Mouse (Mus musculus) hindbrain, embryonic 13.5 days (tissue): ENCODE measurements around the gene Ube2b. TPM values are rescaled to one million over a fixed set of nuclear protein-coding genes. Genes with fewer than 3 reads are reported as not detected.

ENCODE experiments used
- ATAC-seq: fragments of 200-750 bp; cut with Nextera tagmentation; 2 replicates; pipeline ENCODE4 v1.8.0; 2017; ENCODE audit warnings: moderate TSS enrichment; ENCODE audit not compliant: low FRiP score
- H3K27ac ChIP-seq: fragments of 300-500 bp; sonication (generic); 2 replicates; pipeline ENCODE4 v1.5.1; 2015; ENCODE audit warnings: inconsistent platforms, mild to moderate bottlenecking, moderate library complexity
- H3K27me3 ChIP-seq: fragments of 300-500 bp; sonication (generic); 2 replicates; pipeline ENCODE4 v1.6.1; 2015; ENCODE audit warnings: mild to moderate bottlenecking, inconsistent platforms
- H3K36me3 ChIP-seq: fragments of 300-500 bp; sonication (generic); 2 replicates; pipeline ENCODE4 v1.6.1; 2015; ENCODE audit warnings: mild to moderate bottlenecking, inconsistent platforms
- H3K4me1 ChIP-seq: fragments of 300-500 bp; sonication (generic); replicated peaks from 2 replicates; pipeline ENCODE4 v1.6.1; 2015; ENCODE audit warnings: inconsistent platforms
- H3K4me2 ChIP-seq: fragments of 300-500 bp; sonication (generic); 2 replicates; pipeline ENCODE4 v1.6.1; 2015; ENCODE audit warnings: inconsistent platforms, mild to moderate bottlenecking, moderate library complexity
- H3K4me3 ChIP-seq: fragments of 300-500 bp; sonication (generic); 2 replicates; pipeline ENCODE4 v1.5.1; 2015; ENCODE audit warnings: mild to moderate bottlenecking, inconsistent platforms
- H3K9ac ChIP-seq: fragments of 300-500 bp; sonication (generic); 2 replicates; pipeline ENCODE4 v1.6.1; 2015; ENCODE audit warnings: mild to moderate bottlenecking, inconsistent platforms
- H3K9me3 ChIP-seq: fragments of 300-500 bp; sonication (generic); 2 replicates; pipeline ENCODE4 v1.6.1; 2016; ENCODE audit warnings: inconsistent platforms
- WGBS: fragments of 180-500 bp; shearing (Covaris S2); methylation state at CpG from one replicate; pipeline ENCODE4 v1.1.7; 2015; 5-methylcytosine and 5-hydroxymethylcytosine counted together
- polyA plus RNA-seq: library from polyadenylated mRNA; unstranded; fragments of >200 nt; fragmentation: Nextera tagmentation; extraction: Ambion mirVana; gene quantifications from 2 replicates; pipeline ENCODE4 v1.2.1, GENCODE M21; 2015

The Ube2b gene
- polyA plus RNA-seq, 1 experiment from 2014 or later = 270 TPM

DNA sequence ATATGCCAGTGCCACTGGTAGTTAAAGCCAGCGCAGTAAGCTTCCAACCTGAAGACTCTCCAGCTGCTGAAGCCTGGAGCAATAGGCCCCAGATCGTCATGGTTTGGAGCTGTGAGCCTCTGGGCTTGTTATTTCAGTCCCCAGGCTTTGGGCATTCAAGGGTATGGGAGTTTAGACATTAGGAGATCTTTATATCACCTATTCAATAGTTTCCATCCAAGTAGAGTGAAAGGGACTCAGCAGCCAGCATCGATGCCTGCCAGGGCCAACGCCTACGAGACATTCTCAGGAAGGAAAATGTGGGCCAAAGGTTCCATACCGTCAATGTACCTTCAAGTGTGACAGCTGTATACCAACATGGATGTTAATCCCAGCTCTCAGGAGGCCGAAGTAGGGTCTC lies 38.3 kb downstream of the Ube2b start:
- no peak overlapping the region for H3K27ac ChIP-seq
- no peak overlapping the region for H3K9ac ChIP-seq
- H3K4me1 ChIP-seq = no peaks in the 10 kb centered on the region
- no peak overlapping the region for H3K4me3 ChIP-seq
- no peaks in the 10 kb centered on the region for H3K27me3 ChIP-seq
- H3K4me2 ChIP-seq = no peak overlapping the region
- no peaks in the 10 kb centered on the region for H3K36me3 ChIP-seq
- 89% methylated on average over 7 of the region's 7 CpGs for WGBS
- H3K9me3 ChIP-seq = no peaks in the 10 kb centered on the region
- ATAC-seq = no peak

DNA sequence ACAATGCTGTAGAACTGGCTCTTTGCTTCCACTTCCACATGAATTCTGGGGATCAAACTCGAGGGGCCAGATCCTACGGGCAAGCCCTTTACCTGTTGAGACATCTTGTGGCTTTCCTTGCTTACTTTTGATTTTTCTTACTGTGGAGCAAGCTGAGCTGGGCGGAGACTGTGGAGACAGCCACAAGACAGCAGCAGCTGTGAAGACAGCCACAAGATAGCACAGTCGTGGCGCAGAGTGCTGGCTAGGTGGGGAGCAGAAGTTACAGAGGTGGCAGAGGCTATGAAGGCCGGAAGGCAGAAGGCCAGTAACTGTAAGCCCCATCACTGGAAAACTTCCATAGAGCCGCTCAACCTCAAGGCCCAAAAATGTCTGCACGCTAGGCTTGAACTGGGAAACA lies 38.8 kb downstream of the Ube2b start:
- WGBS = 91% methylated on average over 8 of the region's 8 CpGs

DNA sequence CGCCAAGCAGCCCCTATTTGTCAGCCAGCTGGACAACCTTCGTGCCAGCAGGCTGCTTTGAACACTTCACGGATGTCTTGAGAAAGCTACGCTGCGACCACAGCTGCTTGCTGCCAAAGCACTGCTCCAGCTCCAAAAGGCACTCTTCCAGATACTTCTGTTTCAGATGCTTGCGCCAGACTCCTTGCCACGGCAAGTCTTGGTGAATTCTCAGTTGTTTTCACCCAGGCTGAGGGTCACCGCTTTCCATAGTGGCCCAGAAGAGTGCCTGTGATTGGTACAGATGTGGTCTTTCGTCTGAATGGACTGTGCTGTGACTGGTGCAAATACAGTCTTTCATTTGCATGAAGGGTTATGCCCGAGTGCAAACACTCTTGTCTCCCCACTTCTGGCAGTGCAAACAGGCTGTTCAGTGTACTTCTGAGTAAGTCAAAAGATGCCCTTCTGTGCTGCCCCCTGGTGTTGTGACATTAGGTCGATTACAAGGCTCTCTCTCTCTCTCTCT lies 39.5 kb downstream of the Ube2b start:
- 74% methylated on average over 11 of the region's 11 CpGs for WGBS
- Histone ChIP-seq H3K4me2 (no peak overlapping the region), H3K9me3 (no peaks in the 10 kb centered on the region), H3K4me3 (no peak overlapping the region), H3K9ac (no peak overlapping the region), H3K27ac (no peak overlapping the region), H3K27me3 (no peaks in the 10 kb centered on the region), H3K4me1 (no peaks in the 10 kb centered on the region), H3K36me3 (no peaks in the 10 kb centered on the region)
- no peak for ATAC-seq

More for the DNA sequence above, 38.8 kb downstream of the Ube2b start:
- no peaks in the 10 kb centered on the region for H3K9me3 ChIP-seq
- no peak overlapping the region for H3K4me3 ChIP-seq
- H3K36me3 ChIP-seq = no peaks in the 10 kb centered on the region
- H3K27ac ChIP-seq = no peak overlapping the region
- H3K27me3 ChIP-seq = no peaks in the 10 kb centered on the region
- ATAC-seq = no peak
- H3K4me2 ChIP-seq = no peak overlapping the region
- no peaks in the 10 kb centered on the region for H3K4me1 ChIP-seq
- H3K9ac ChIP-seq = no peak overlapping the region

DNA sequence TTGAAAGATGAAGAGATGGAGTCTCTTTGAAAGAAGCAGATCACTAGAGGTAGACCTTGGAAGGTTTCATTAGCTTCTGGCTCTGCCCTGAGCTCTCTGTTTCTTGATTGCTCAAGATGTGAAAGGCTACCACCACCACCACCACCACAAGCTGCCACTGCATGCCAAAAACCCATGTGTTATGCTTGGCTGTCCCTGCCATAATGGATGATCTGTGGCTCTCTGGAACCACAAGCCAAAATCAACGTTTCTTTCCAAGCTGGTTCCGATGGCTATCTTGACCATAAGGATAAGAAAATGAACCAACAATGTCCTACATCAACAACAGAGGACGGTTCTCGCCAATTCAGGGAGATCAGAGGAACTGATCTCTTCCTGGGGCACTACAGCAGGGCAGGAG lies 40.5 kb downstream of the Ube2b start:
- WGBS = 92% methylated on average over 4 of the region's 4 CpGs
- no peak for ATAC-seq
- Histone ChIP-seq H3K36me3 (no peaks in the 10 kb centered on the region), H3K4me1 (no peaks in the 10 kb centered on the region), H3K27ac (no peak overlapping the region), H3K27me3 (no peaks in the 10 kb centered on the region), H3K9me3 (no peaks in the 10 kb centered on the region), H3K4me3 (no peak overlapping the region), H3K9ac (no peak overlapping the region), H3K4me2 (no peak overlapping the region)

DNA sequence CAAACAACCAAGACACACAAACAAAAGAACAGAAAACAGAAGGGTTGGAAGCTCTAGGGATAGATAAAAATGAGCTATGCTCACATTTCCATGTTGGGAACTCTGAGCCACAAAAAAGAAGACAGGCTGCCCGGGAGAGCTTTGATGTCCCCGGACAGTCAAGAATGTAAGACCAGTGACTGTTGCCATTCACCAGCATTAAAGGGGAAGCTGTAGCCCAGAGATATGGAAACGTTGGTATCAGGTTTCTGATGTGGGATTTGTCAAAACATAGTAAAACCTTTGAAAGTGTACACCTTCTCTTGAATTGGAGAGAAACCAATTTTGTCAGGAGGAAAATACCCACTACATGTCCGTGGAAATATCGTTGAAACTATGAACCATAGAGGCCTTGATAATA lies 41.1 kb downstream of the Ube2b start:
- Histone ChIP-seq H3K4me2 (no peak overlapping the region), H3K36me3 (no peaks in the 10 kb centered on the region), H3K9ac (no peak overlapping the region), H3K9me3 (no peaks in the 10 kb centered on the region), H3K27me3 (no peaks in the 10 kb centered on the region), H3K27ac (no peak overlapping the region), H3K4me1 (no peaks in the 10 kb centered on the region), H3K4me3 (no peak overlapping the region)
- no peak for ATAC-seq
- 91% methylated on average over 5 of the region's 5 CpGs for WGBS

DNA sequence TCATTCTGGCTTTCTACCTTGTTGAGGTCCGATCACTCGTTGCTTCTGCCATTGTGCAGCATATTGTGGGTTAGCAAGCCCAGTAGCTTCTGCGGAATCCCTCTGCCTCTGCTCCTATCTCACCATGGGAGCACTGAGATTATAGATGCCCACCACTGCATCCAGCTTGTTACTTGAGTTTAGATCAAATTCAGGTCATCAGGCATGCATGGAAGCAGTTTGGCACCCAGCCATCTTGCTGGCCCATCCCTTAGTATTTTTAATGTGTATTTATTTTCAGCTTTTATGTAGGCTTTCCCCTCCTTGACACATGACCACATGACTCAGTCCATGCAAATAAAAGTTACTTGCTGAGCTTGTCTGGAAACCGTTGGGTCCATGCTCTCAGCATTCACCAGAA lies 42.8 kb downstream of the Ube2b start:
- H3K4me3 ChIP-seq = no peak overlapping the region
- H3K36me3 ChIP-seq = no peaks in the 10 kb centered on the region
- WGBS = 91% methylated on average over 4 of the region's 4 CpGs
- no peaks in the 10 kb centered on the region for H3K27me3 ChIP-seq
- H3K4me2 ChIP-seq = no peak overlapping the region
- H3K9me3 ChIP-seq = no peaks in the 10 kb centered on the region
- H3K27ac ChIP-seq = no peak overlapping the region
- no peak for ATAC-seq
- H3K4me1 ChIP-seq = no peaks in the 10 kb centered on the region
- no peak overlapping the region for H3K9ac ChIP-seq

DNA sequence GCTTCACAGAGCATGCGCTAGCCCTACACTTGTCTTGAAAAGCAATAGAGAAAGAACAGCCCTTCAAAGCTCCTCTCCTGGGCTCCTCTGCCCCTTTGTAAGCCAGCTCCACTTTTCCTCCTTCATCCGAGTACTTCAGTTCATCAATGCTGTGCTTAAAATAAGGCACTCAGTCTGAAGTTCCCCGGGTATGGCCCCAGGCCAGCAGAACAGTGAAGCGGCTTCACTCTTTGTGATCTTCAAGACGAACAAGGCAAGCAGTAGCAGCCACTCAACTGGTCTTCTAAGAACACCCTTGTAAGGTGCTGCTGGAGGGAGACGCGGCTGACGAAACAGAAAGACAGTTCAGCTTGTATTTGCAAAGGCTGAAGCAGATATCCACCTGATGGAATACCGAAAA lies 44.5 kb downstream of the Ube2b start:
- Histone ChIP-seq H3K27ac (no peak overlapping the region), H3K27me3 (no peaks in the 10 kb centered on the region), H3K4me3 (no peak overlapping the region), H3K4me2 (no peak overlapping the region), H3K4me1 (no peaks in the 10 kb centered on the region), H3K9me3 (no peaks in the 10 kb centered on the region), H3K36me3 (no peaks in the 10 kb centered on the region), H3K9ac (no peak overlapping the region)
- ATAC-seq = no peak
- whole genome bisulfite sequencing = 86% methylated on average over 9 of the region's 9 CpGs

DNA sequence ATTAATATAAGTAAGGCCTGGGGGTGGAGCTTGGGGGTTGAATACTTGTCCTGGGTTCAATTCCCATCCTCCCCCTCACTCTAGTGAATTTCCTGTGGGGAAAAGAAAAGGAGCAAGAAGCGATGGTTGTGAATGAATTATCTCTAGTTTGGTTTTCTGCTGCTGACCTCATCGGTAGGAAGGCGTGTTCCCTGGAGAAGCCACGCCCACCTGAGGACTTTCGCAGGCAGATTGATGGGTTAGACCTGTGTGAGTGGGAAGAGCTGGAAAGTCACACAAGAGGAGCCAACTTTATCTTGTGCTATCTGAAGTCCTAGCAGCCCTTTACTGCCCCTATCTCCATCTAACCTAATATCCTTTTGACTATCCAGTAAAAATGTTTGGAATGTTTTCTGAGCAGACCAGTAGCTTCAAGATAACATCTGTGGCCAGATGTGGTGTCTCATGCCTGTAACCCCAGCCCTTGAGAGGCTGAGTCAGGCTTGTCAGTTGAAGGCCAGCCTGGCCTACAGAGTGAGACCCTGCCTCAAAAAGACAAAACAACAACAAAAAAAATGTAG lies 48.6 kb downstream of the Ube2b start:
- no peaks in the 10 kb centered on the region for H3K4me1 ChIP-seq
- no peak overlapping the region for H3K4me2 ChIP-seq
- no peak overlapping the region for H3K9ac ChIP-seq
- no peaks in the 10 kb centered on the region; the same call in 1 of the 2 replicates for H3K27me3 ChIP-seq
- H3K36me3 ChIP-seq = no peaks in the 10 kb centered on the region
- no peaks in the 10 kb centered on the region for H3K9me3 ChIP-seq
- no peak overlapping the region for H3K27ac ChIP-seq
- no peak for ATAC-seq
- WGBS = 54% methylated on average over 5 of the region's 5 CpGs
- H3K4me3 ChIP-seq = no peak overlapping the region

DNA sequence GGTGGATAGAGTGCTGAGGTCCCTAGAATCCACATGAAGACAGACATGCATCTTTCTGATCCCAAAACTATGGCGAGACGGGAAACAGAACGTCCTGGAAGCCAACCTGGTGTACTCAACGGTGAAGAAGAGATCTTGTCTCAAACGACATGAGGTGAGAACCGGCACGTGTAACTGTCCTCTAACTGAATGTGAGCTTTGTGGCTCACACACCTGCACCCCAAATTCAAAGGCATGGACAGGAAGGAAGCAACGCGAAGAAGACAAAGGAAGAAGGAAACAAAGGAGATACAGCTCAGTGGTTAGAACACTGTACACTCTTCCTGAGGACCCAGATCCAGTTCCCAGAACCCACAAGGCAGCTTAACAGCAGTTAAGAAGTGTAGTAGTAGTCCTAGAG lies 50.6 kb downstream of the Ube2b start:
- ATAC-seq = no peak
- no peak overlapping the region for H3K4me3 ChIP-seq
- peaks cover 6% of the 10 kb centered on the region for H3K4me1 ChIP-seq
- H3K9ac ChIP-seq = no peak overlapping the region
- no peaks in the 10 kb centered on the region for H3K36me3 ChIP-seq
- H3K4me2 ChIP-seq = no peak overlapping the region
- no peaks in the 10 kb centered on the region for H3K9me3 ChIP-seq
- no peak overlapping the region for H3K27ac ChIP-seq
- 93% methylated on average over 9 of the region's 9 CpGs for WGBS
- H3K27me3 ChIP-seq = no peaks in the 10 kb centered on the region; the same call in none of the 2 replicates

DNA sequence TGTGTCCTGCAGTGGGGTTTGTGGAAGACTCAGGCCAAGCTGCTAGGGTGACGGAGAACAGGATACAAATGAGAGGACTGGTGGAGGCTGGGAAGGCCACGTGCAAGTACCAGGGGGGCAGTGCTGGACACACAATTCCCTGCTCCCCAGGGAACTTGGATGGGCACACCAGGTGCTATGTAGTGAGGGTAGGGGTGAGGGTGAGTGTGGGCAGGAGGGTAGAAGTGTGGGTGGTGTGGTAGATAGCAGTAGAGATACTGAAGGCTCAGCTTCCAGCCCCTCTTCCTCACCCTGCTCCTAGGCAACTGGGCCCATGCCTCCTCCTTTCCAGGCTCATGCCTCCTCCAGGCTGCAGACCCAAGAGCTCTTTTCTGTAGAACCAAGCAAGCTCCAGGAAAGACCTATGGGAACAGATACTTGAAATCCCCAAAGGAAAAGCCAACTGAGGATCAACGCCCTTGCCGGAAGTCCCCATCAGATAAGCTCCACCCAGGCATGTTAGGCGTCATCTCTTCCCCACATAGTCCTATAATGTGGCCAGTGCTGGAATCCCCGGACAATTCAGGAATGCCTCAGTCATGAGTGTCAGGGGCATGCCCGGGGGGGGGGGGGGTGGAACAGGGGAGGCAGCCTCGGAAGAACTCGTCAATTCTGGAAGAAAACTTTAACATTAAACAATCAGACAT lies 51.3 kb downstream of the Ube2b start:
- no peak overlapping the region for H3K27ac ChIP-seq
- H3K36me3 ChIP-seq = no peaks in the 10 kb centered on the region
- no peaks in the 10 kb centered on the region for H3K9me3 ChIP-seq
- H3K4me1 ChIP-seq = peaks cover 6% of the 10 kb centered on the region
- WGBS = 82% methylated on average over 9 of the region's 9 CpGs
- H3K4me2 ChIP-seq = no peak overlapping the region
- no peak for ATAC-seq
- no peaks in the 10 kb centered on the region; the same call in none of the 2 replicates for H3K27me3 ChIP-seq
- no peak overlapping the region for H3K9ac ChIP-seq
- no peak overlapping the region for H3K4me3 ChIP-seq

DNA sequence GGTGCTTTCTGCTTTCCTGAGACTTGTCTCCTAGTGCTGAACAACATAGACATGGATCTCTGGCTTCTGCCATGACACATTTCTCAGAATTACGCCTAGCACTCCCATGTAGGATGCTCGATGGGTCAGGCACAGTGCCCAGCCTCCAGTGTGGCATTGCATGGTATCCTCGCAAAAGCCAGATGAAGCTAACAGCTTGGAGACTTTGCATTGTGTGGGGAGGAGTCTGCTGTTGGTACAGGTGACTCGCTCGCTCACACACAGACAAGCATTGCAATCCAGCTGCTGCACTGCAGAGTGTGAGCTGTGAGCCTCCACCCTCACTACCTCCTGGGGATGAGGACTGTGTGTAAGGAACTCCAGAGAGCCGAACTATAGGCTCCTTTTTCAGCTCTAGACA lies 54.4 kb downstream of the Ube2b start:
- Histone ChIP-seq H3K9me3 (no peaks in the 10 kb centered on the region), H3K27ac (no peak overlapping the region), H3K36me3 (no peaks in the 10 kb centered on the region), H3K4me1 (peaks cover 20% of the 10 kb centered on the region), H3K9ac (no peak overlapping the region), H3K4me2 (no peak overlapping the region), H3K27me3 (no peaks in the 10 kb centered on the region; the same call in none of the 2 replicates), H3K4me3 (no peak overlapping the region)
- no peak for ATAC-seq
- WGBS = 78% methylated on average over 6 of the region's 6 CpGs

DNA sequence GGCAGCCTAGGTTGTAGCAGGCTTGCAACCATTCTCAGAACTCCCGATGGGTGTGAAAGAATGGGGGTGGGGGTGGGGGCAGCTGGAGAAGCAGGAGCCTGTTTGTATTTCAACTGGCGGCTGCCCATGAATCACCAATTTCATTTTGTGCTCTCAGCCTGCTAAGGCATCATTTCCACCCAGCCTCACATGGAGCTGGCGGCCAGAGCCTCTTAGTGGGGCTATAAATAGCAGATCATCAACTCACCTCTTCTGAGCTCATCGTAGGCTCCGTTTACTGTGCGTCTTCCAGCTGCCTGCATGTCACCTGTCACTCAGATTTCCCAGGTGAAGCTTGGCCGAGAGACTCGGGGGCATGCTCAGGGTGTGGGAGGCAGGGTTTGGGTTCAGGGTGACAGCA lies 55.0 kb downstream of the Ube2b start:
- H3K27ac ChIP-seq = no peak overlapping the region
- H3K4me3 ChIP-seq = no peak overlapping the region
- H3K9me3 ChIP-seq = no peaks in the 10 kb centered on the region
- 41% methylated on average over 8 of the region's 8 CpGs for WGBS
- H3K27me3 ChIP-seq = no peaks in the 10 kb centered on the region; the same call in none of the 2 replicates
- H3K9ac ChIP-seq = peak overlapping the region; percentile 46; the same call in 1 of the 2 replicates
- H3K4me1 ChIP-seq = peaks cover 20% of the 10 kb centered on the region
- no peaks in the 10 kb centered on the region for H3K36me3 ChIP-seq
- ATAC-seq = no peak
- H3K4me2 ChIP-seq = no peak overlapping the region

DNA sequence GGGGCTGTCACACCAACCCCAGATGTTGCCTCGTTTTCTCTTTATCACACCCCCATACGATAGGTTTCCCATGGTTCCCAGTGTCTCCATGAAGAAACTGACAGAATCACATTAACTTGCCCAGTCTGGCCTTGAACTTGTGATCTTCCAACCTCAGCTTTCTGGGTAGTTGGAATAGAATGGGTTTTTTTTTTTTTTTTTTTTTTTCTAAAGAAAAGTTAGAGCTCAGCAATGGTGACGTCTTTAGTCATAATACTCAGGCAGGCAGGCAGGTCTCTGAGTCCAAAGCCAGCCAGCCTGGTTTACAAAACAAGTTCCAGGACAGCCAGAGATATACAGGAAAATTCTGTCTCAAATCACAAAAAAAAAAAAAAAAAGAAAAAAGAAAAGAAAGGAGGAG lies 56.3 kb downstream of the Ube2b start:
- no peaks in the 10 kb centered on the region; the same call in none of the 2 replicates for H3K27me3 ChIP-seq
- H3K4me3 ChIP-seq = no peak overlapping the region
- H3K9ac ChIP-seq = no peak overlapping the region
- no peak for ATAC-seq
- no peaks in the 10 kb centered on the region for H3K9me3 ChIP-seq
- H3K27ac ChIP-seq = no peak overlapping the region
- WGBS = 91% methylated on average over 3 of the region's 3 CpGs
- H3K4me1 ChIP-seq = peaks cover 20% of the 10 kb centered on the region
- H3K36me3 ChIP-seq = no peaks in the 10 kb centered on the region
- H3K4me2 ChIP-seq = no peak overlapping the region
